Mouse (Mus musculus): ENCODE measurements at regions not wholly inside any gene's neighbourhood (a gene's known extent, or its start where the extent isn't known, plus 50 kb on each side); places are given as distances from the start of the nearest gene placed in this dataset.

GRCm38 (mm10) chr10:12017286-12017685, 674.1 kb downstream of the Epm2a start:
- H3K4me3 ChIP-seq (replicated peaks): no peak overlapping the region
- no peaks in the 10 kb centered on the region for H3K9me3 ChIP-seq
- H3K9ac ChIP-seq (replicated peaks): no peak overlapping the region
- no peaks in the 10 kb centered on the region for H3K4me1 ChIP-seq (replicated peaks)
- no peaks in the 10 kb centered on the region for H3K27me3 ChIP-seq
- no peaks in the 10 kb centered on the region for H3K36me3 ChIP-seq
- no peak overlapping the region for H3K27ac ChIP-seq
- H3K4me2 ChIP-seq (replicated peaks): no peak overlapping the region
- WGBS: 83% methylated on average over 2 of the region's 2 CpGs
- no peak for ATAC-seq

GRCm38 (mm10) chr10:12018281-12018680, 675.1 kb downstream of the Epm2a start:
- H3K9ac ChIP-seq (replicated peaks): no peak overlapping the region
- 28% methylated on average over 5 of the region's 5 CpGs for WGBS
- H3K4me1 ChIP-seq (replicated peaks): no peaks in the 10 kb centered on the region
- no peaks in the 10 kb centered on the region for H3K27me3 ChIP-seq
- ATAC-seq: no peak
- H3K4me2 ChIP-seq (replicated peaks): no peak overlapping the region
- H3K27ac ChIP-seq: no peak overlapping the region
- no peaks in the 10 kb centered on the region for H3K9me3 ChIP-seq
- H3K4me3 ChIP-seq (replicated peaks): no peak overlapping the region
- H3K36me3 ChIP-seq: no peaks in the 10 kb centered on the region

- no peak for ATAC-seq
These were observed 676.1 kb downstream of the Epm2a start for GRCm38 (mm10) chr10:12019159-12019779.

GRCm38 (mm10) chr10:12020576-12020975, 677.4 kb downstream of the Epm2a start:
- Histone ChIP-seq H3K27me3 (no peaks in the 10 kb centered on the region), H3K9ac (replicated peaks) (no peak overlapping the region), H3K36me3 (no peaks in the 10 kb centered on the region), H3K9me3 (no peaks in the 10 kb centered on the region), H3K4me2 (replicated peaks) (no peak overlapping the region), H3K4me1 (replicated peaks) (no peaks in the 10 kb centered on the region), H3K27ac (no peak overlapping the region), H3K4me3 (replicated peaks) (no peak overlapping the region)
- WGBS: 86% methylated on average over 4 of the region's 4 CpGs
- ATAC-seq: no peak

More at GRCm38 (mm10) chr10:12019159-12019779, 676.1 kb downstream of the Epm2a start:
- Histone ChIP-seq H3K9me3 (no peaks in the 10 kb centered on the region), H3K4me2 (replicated peaks) (no peak overlapping the region), H3K36me3 (no peaks in the 10 kb centered on the region), H3K27me3 (no peaks in the 10 kb centered on the region), H3K27ac (no peak overlapping the region), H3K4me3 (replicated peaks) (no peak overlapping the region), H3K4me1 (replicated peaks) (no peaks in the 10 kb centered on the region), H3K9ac (replicated peaks) (no peak overlapping the region)
- WGBS: 80% methylated on average over 14 of the region's 14 CpGs

GRCm38 (mm10) chr10:12035159-12035558, 692.0 kb downstream of the Epm2a start:
- no peaks in the 10 kb centered on the region for H3K9me3 ChIP-seq
- 48% methylated on average over 1 of the region's 1 CpGs for WGBS

GRCm38 (mm10) chr10:12045937-12046336, 702.7 kb downstream of the Epm2a start:
- no peak for ATAC-seq
- no peak overlapping the region for H3K9ac ChIP-seq (replicated peaks)
- H3K36me3 ChIP-seq: no peaks in the 10 kb centered on the region
- no peaks in the 10 kb centered on the region for H3K27me3 ChIP-seq
- 69% methylated on average over 2 of the region's 2 CpGs for WGBS
- H3K4me1 ChIP-seq (replicated peaks): no peaks in the 10 kb centered on the region
- no peak overlapping the region for H3K27ac ChIP-seq
- H3K4me3 ChIP-seq (replicated peaks): no peak overlapping the region
- no peak overlapping the region for H3K4me2 ChIP-seq (replicated peaks)
- H3K9me3 ChIP-seq: no peaks in the 10 kb centered on the region

More at GRCm38 (mm10) chr10:12035159-12035558, 692.0 kb downstream of the Epm2a start:
- Histone ChIP-seq H3K9ac (replicated peaks) (no peak overlapping the region), H3K4me2 (replicated peaks) (no peak overlapping the region), H3K27ac (no peak overlapping the region), H3K27me3 (no peaks in the 10 kb centered on the region), H3K4me1 (replicated peaks) (no peaks in the 10 kb centered on the region), H3K36me3 (no peaks in the 10 kb centered on the region), H3K4me3 (replicated peaks) (no peak overlapping the region)
- no peak for ATAC-seq

GRCm38 (mm10) chr10:12059728-12060127, 716.5 kb downstream of the Epm2a start:
- H3K4me3 ChIP-seq (replicated peaks): no peak overlapping the region
- no peaks in the 10 kb centered on the region for H3K4me1 ChIP-seq (replicated peaks)
- no peak overlapping the region for H3K27ac ChIP-seq
- H3K9me3 ChIP-seq: no peaks in the 10 kb centered on the region
- WGBS: 67% methylated on average over 1 of the region's 1 CpGs
- H3K4me2 ChIP-seq (replicated peaks): no peak overlapping the region
- H3K27me3 ChIP-seq: no peaks in the 10 kb centered on the region
- no peaks in the 10 kb centered on the region for H3K36me3 ChIP-seq
- H3K9ac ChIP-seq (replicated peaks): no peak overlapping the region
- no peak for ATAC-seq

GRCm38 (mm10) chr10:12061069-12061861, 718.1 kb downstream of the Epm2a start:
- H3K4me2 ChIP-seq (replicated peaks): no peak overlapping the region
- no peaks in the 10 kb centered on the region for H3K4me1 ChIP-seq (replicated peaks)
- no peak overlapping the region for H3K4me3 ChIP-seq (replicated peaks)
- no peaks in the 10 kb centered on the region for H3K27me3 ChIP-seq
- H3K9ac ChIP-seq (replicated peaks): no peak overlapping the region
- no peaks in the 10 kb centered on the region for H3K36me3 ChIP-seq
- ATAC-seq: no peak
- 91% methylated on average over 5 of the region's 5 CpGs for WGBS
- no peaks in the 10 kb centered on the region for H3K9me3 ChIP-seq
- no peak overlapping the region for H3K27ac ChIP-seq

- ATAC-seq: no peak
- no peak overlapping the region for H3K4me2 ChIP-seq (replicated peaks)
- WGBS: 71% methylated on average over 1 of the region's 1 CpGs
These were observed 719.1 kb downstream of the Epm2a start for GRCm38 (mm10) chr10:12062302-12062701.

GRCm38 (mm10) chr10:12083961-12084360, 740.8 kb downstream of the Epm2a start:
- ATAC-seq: no peak
- Histone ChIP-seq H3K9me3 (no peaks in the 10 kb centered on the region), H3K9ac (replicated peaks) (no peak overlapping the region), H3K4me3 (replicated peaks) (no peak overlapping the region), H3K4me1 (replicated peaks) (no peaks in the 10 kb centered on the region), H3K4me2 (replicated peaks) (no peak overlapping the region), H3K27ac (no peak overlapping the region), H3K27me3 (no peaks in the 10 kb centered on the region), H3K36me3 (no peaks in the 10 kb centered on the region)
- WGBS: 100% methylated on average over 1 of the region's 1 CpGs

More at GRCm38 (mm10) chr10:12062302-12062701, 719.1 kb downstream of the Epm2a start:
- H3K4me1 ChIP-seq (replicated peaks): no peaks in the 10 kb centered on the region
- no peaks in the 10 kb centered on the region for H3K27me3 ChIP-seq
- no peak overlapping the region for H3K4me3 ChIP-seq (replicated peaks)
- no peaks in the 10 kb centered on the region for H3K9me3 ChIP-seq
- no peaks in the 10 kb centered on the region for H3K36me3 ChIP-seq
- no peak overlapping the region for H3K27ac ChIP-seq
- H3K9ac ChIP-seq (replicated peaks): no peak overlapping the region

GRCm38 (mm10) chr10:12092521-12092920, 749.3 kb downstream of the Epm2a start:
- H3K27ac ChIP-seq: no peak overlapping the region
- H3K9ac ChIP-seq (replicated peaks): no peak overlapping the region
- 71% methylated on average over 1 of the region's 1 CpGs for WGBS
- H3K27me3 ChIP-seq: no peaks in the 10 kb centered on the region
- no peaks in the 10 kb centered on the region for H3K4me1 ChIP-seq (replicated peaks)
- no peaks in the 10 kb centered on the region for H3K36me3 ChIP-seq
- H3K9me3 ChIP-seq: no peaks in the 10 kb centered on the region
- H3K4me3 ChIP-seq (replicated peaks): no peak overlapping the region
- ATAC-seq: no peak
- H3K4me2 ChIP-seq (replicated peaks): no peak overlapping the region

- no peak overlapping the region for H3K9ac ChIP-seq (replicated peaks)
- no peaks in the 10 kb centered on the region for H3K27me3 ChIP-seq
- H3K4me3 ChIP-seq (replicated peaks): no peak overlapping the region
- no peak overlapping the region for H3K4me2 ChIP-seq (replicated peaks)
- ATAC-seq: no peak
- WGBS: 88% methylated on average over 3 of the region's 3 CpGs
- no peaks in the 10 kb centered on the region for H3K36me3 ChIP-seq
- H3K4me1 ChIP-seq (replicated peaks): no peaks in the 10 kb centered on the region
- no peaks in the 10 kb centered on the region for H3K9me3 ChIP-seq
- H3K27ac ChIP-seq: no peak overlapping the region
These were observed 753.5 kb downstream of the Epm2a start for GRCm38 (mm10) chr10:12096678-12097077.

All from midbrain, embryonic 13.5 days (tissue).